Mouse (Mus musculus): ENCODE results near the gene Ddx18. TPM values are rescaled to one million over a fixed set of nuclear protein-coding genes. Genes with fewer than 3 reads are reported as not detected.

Gene Ddx18
- 29.9 and 36.7 TPM in 2 replicates for polyA plus RNA-seq (2015; fragmentation: Nextera tagmentation; extraction: Ambion mirVana)

- 6% methylated on average over 53 of the region's 53 CpGs for WGBS
- ATAC-seq: peak; percentile 99
- H3K4me1 ChIP-seq (ENCODE audit: control insufficient read depth, insufficient read depth, low read length): peaks cover 9% of the 10 kb centered on the region
These were observed at the start of gene Ddx18 for GRCm38 (mm10) chr1:121567521-121568489. Gene Ddx18 (minus strand): TSS chr1:121567989.

GRCm38 (mm10) chr1:121608000-121608399 is 40.2 kb upstream of the Ddx18 start:
- no peaks in the 10 kb centered on the region for H3K4me1 ChIP-seq (ENCODE audit: control insufficient read depth, insufficient read depth, low read length)
- H3K9me3 ChIP-seq (replicated peaks; ENCODE audit: control insufficient read depth, low read length, poor library complexity, severe bottlenecking): no peaks in the 10 kb centered on the region
- H3K4me3 ChIP-seq (ENCODE audit: low read depth, low read length): no peak overlapping the region
- no peak overlapping the region for H3K27ac ChIP-seq (ENCODE audit: low read length)
- no peaks in the 10 kb centered on the region for H3K27me3 ChIP-seq (ENCODE audit: control insufficient read depth, insufficient read depth, low read depth, low read length)
- ATAC-seq: no peak
- H3K4me2 ChIP-seq (ENCODE audit: low read length): no peak overlapping the region
- no peaks in the 10 kb centered on the region for H3K36me3 ChIP-seq (ENCODE audit: control insufficient read depth, insufficient read depth, low read length)
- H3K9ac ChIP-seq (ENCODE audit: low read depth, low read length): no peak overlapping the region
- WGBS: 77% methylated on average over 7 of the region's 7 CpGs

More at GRCm38 (mm10) chr1:121567521-121568489, at the start of gene Ddx18:
- Histone ChIP-seq H3K4me3 (ENCODE audit: low read depth, low read length) (peak within 1 kb of the TSS; percentile 85), H3K4me2 (ENCODE audit: low read length) (peak within 1 kb of the TSS; percentile 92), H3K27me3 (ENCODE audit: control insufficient read depth, insufficient read depth, low read depth, low read length) (no peaks in the 10 kb centered on the region; the same call in 1 of the 2 replicates), H3K9ac (ENCODE audit: low read depth, low read length) (peak within 1 kb of the TSS; percentile 76), H3K9me3 (replicated peaks; ENCODE audit: control insufficient read depth, low read length, poor library complexity, severe bottlenecking) (no peaks in the 10 kb centered on the region), H3K27ac (ENCODE audit: low read length) (peak within 1 kb of the TSS; percentile 71), H3K36me3 (ENCODE audit: control insufficient read depth, insufficient read depth, low read length) (peaks cover 8% of the 10 kb centered on the region)

- H3K4me2 ChIP-seq (ENCODE audit: low read length): no peak overlapping the region
- H3K36me3 ChIP-seq (ENCODE audit: control insufficient read depth, insufficient read depth, low read length): no peaks in the 10 kb centered on the region
- ATAC-seq: no peak
- H3K4me3 ChIP-seq (ENCODE audit: low read depth, low read length): no peak overlapping the region
- H3K27me3 ChIP-seq (ENCODE audit: control insufficient read depth, insufficient read depth, low read depth, low read length): no peaks in the 10 kb centered on the region
- no peaks in the 10 kb centered on the region for H3K4me1 ChIP-seq (ENCODE audit: control insufficient read depth, insufficient read depth, low read length)
- no peak overlapping the region for H3K27ac ChIP-seq (ENCODE audit: low read length)
- H3K9ac ChIP-seq (ENCODE audit: low read depth, low read length): no peak overlapping the region
- 65% methylated on average over 6 of the region's 6 CpGs for WGBS
- no peaks in the 10 kb centered on the region for H3K9me3 ChIP-seq (replicated peaks; ENCODE audit: control insufficient read depth, low read length, poor library complexity, severe bottlenecking)
These were observed 37.3 kb upstream of the Ddx18 start for GRCm38 (mm10) chr1:121605118-121605517.

GRCm38 (mm10) chr1:121601893-121602292 is 34.1 kb upstream of the Ddx18 start:
- Histone ChIP-seq H3K4me3 (ENCODE audit: low read depth, low read length) (no peak overlapping the region), H3K27me3 (ENCODE audit: control insufficient read depth, insufficient read depth, low read depth, low read length) (no peaks in the 10 kb centered on the region), H3K9ac (ENCODE audit: low read depth, low read length) (no peak overlapping the region), H3K36me3 (ENCODE audit: control insufficient read depth, insufficient read depth, low read length) (no peaks in the 10 kb centered on the region), H3K4me2 (ENCODE audit: low read length) (no peak overlapping the region), H3K27ac (ENCODE audit: low read length) (no peak overlapping the region), H3K4me1 (ENCODE audit: control insufficient read depth, insufficient read depth, low read length) (peaks cover 2% of the 10 kb centered on the region; the same call in 1 of the 2 replicates), H3K9me3 (replicated peaks; ENCODE audit: control insufficient read depth, low read length, poor library complexity, severe bottlenecking) (no peaks in the 10 kb centered on the region)
- ATAC-seq: no peak
- WGBS: 56% methylated on average over 6 of the region's 6 CpGs

- no peaks in the 10 kb centered on the region for H3K9me3 ChIP-seq (replicated peaks; ENCODE audit: control insufficient read depth, low read length, poor library complexity, severe bottlenecking)
- no peak overlapping the region for H3K4me3 ChIP-seq (ENCODE audit: low read depth, low read length)
- 33% methylated on average over 1 of the region's 1 CpGs for WGBS
- no peaks in the 10 kb centered on the region for H3K27me3 ChIP-seq (ENCODE audit: control insufficient read depth, insufficient read depth, low read depth, low read length)
- no peak overlapping the region for H3K4me2 ChIP-seq (ENCODE audit: low read length)
- no peaks in the 10 kb centered on the region for H3K36me3 ChIP-seq (ENCODE audit: control insufficient read depth, insufficient read depth, low read length)
- peaks cover 2% of the 10 kb centered on the region; the same call in 1 of the 2 replicates for H3K4me1 ChIP-seq (ENCODE audit: control insufficient read depth, insufficient read depth, low read length)
- H3K9ac ChIP-seq (ENCODE audit: low read depth, low read length): no peak overlapping the region
- no peak overlapping the region for H3K27ac ChIP-seq (ENCODE audit: low read length)
- ATAC-seq: no peak
These were observed 33.3 kb upstream of the Ddx18 start for GRCm38 (mm10) chr1:121601084-121601483.

GRCm38 (mm10) chr1:121598421-121598820 is 30.6 kb upstream of the Ddx18 start:
- ATAC-seq: no peak
- Histone ChIP-seq H3K9ac (ENCODE audit: low read depth, low read length) (no peak overlapping the region), H3K4me2 (ENCODE audit: low read length) (no peak overlapping the region), H3K9me3 (replicated peaks; ENCODE audit: control insufficient read depth, low read length, poor library complexity, severe bottlenecking) (no peaks in the 10 kb centered on the region), H3K36me3 (ENCODE audit: control insufficient read depth, insufficient read depth, low read length) (no peaks in the 10 kb centered on the region), H3K4me1 (ENCODE audit: control insufficient read depth, insufficient read depth, low read length) (peaks cover 2% of the 10 kb centered on the region; the same call in 1 of the 2 replicates), H3K27ac (ENCODE audit: low read length) (no peak overlapping the region), H3K4me3 (ENCODE audit: low read depth, low read length) (no peak overlapping the region), H3K27me3 (ENCODE audit: control insufficient read depth, insufficient read depth, low read depth, low read length) (no peaks in the 10 kb centered on the region)
- 74% methylated on average over 3 of the region's 3 CpGs for WGBS

- peak; percentile 69 for ATAC-seq
- H3K27ac ChIP-seq (ENCODE audit: low read length): 0 out of 2 replicates have a peak overlapping the region, but pooled peaks have one; percentile 12
- no peaks in the 10 kb centered on the region for H3K27me3 ChIP-seq (ENCODE audit: control insufficient read depth, insufficient read depth, low read depth, low read length)
- 13% methylated on average over 4 of the region's 4 CpGs for WGBS
- no peak overlapping the region for H3K9ac ChIP-seq (ENCODE audit: low read depth, low read length)
- no peak overlapping the region for H3K4me2 ChIP-seq (ENCODE audit: low read length)
- H3K4me1 ChIP-seq (ENCODE audit: control insufficient read depth, insufficient read depth, low read length): peaks cover 2% of the 10 kb centered on the region; the same call in 1 of the 2 replicates
- H3K9me3 ChIP-seq (replicated peaks; ENCODE audit: control insufficient read depth, low read length, poor library complexity, severe bottlenecking): no peaks in the 10 kb centered on the region
- H3K4me3 ChIP-seq (ENCODE audit: low read depth, low read length): no peak overlapping the region
- H3K36me3 ChIP-seq (ENCODE audit: control insufficient read depth, insufficient read depth, low read length): no peaks in the 10 kb centered on the region
These were observed 29.3 kb upstream of the Ddx18 start for GRCm38 (mm10) chr1:121596951-121597625.

GRCm38 (mm10) chr1:121584838-121585237 is 17.0 kb upstream of the Ddx18 start:
- Histone ChIP-seq H3K4me2 (ENCODE audit: low read length) (no peak overlapping the region), H3K36me3 (ENCODE audit: control insufficient read depth, insufficient read depth, low read length) (no peaks in the 10 kb centered on the region), H3K9ac (ENCODE audit: low read depth, low read length) (no peak overlapping the region), H3K27me3 (ENCODE audit: control insufficient read depth, insufficient read depth, low read depth, low read length) (no peaks in the 10 kb centered on the region), H3K4me1 (ENCODE audit: control insufficient read depth, insufficient read depth, low read length) (no peaks in the 10 kb centered on the region), H3K27ac (ENCODE audit: low read length) (no peak overlapping the region), H3K4me3 (ENCODE audit: low read depth, low read length) (no peak overlapping the region), H3K9me3 (replicated peaks; ENCODE audit: control insufficient read depth, low read length, poor library complexity, severe bottlenecking) (no peaks in the 10 kb centered on the region)
- 89% methylated on average over 6 of the region's 6 CpGs for WGBS
- no peak for ATAC-seq
